Mouse (Mus musculus) C2C12 (cell line): ENCODE results near the gene Slco2a1. TPM values are rescaled to one million over a fixed set of nuclear protein-coding genes. Genes with fewer than 3 reads are reported as not detected.

Source experiments
- H3K27me3 ChIP-seq: one replicate; pipeline ENCODE4 v1.6.1; 2011; ENCODE audit not compliant: control insufficient read depth, insufficient read depth, insufficient read length
- H3K36me3 ChIP-seq: one replicate; pipeline ENCODE4 v1.6.1; 2011; ENCODE audit not compliant: control insufficient read depth, insufficient read depth
- H3K4me3 ChIP-seq: one replicate; pipeline ENCODE4 v1.5.1; 2011; ENCODE audit warnings: mild to moderate bottlenecking, control low read depth; ENCODE audit not compliant: poor library complexity, insufficient read depth, severe bottlenecking
- H3K79me2 ChIP-seq: one replicate; pipeline ENCODE4 v1.6.1; 2011; ENCODE audit not compliant: control insufficient read depth, insufficient read depth
- H3K79me3 ChIP-seq: one replicate; pipeline ENCODE4 v1.6.1; 2011; ENCODE audit warnings: low read depth, control low read depth
- H3ac ChIP-seq: one replicate; pipeline ENCODE3; 2011; ENCODE audit warnings: low read depth; ENCODE audit not compliant: control insufficient read depth, insufficient read length
- CEBPB ChIP-seq: IDR thresholded peaks from one replicate; pipeline ENCODE4 v1.6.1; 2011; ENCODE audit warnings: low read depth, mild to moderate bottlenecking, control low read depth, moderate library complexity
- CTCF ChIP-seq: IDR thresholded peaks from one replicate; pipeline ENCODE4 v1.5.1; 2011; ENCODE audit not compliant: control insufficient read depth, insufficient read depth, insufficient read length
- FOSL1 ChIP-seq: IDR thresholded peaks from one replicate; pipeline ENCODE4 v1.8.0; 2011; ENCODE audit warnings: mild to moderate bottlenecking, low read length; ENCODE audit not compliant: poor library complexity, insufficient read depth, severe bottlenecking
- MAX ChIP-seq: IDR thresholded peaks from one replicate; pipeline ENCODE4 v1.6.1; 2011; ENCODE audit warnings: mild to moderate bottlenecking, control low read depth
- MYOD1 ChIP-seq: IDR thresholded peaks from one replicate; pipeline ENCODE4 v1.6.1; 2011; ENCODE audit warnings: low read depth; ENCODE audit not compliant: control insufficient read depth, insufficient read length
- MYOG ChIP-seq: IDR thresholded peaks from one replicate; pipeline ENCODE4 v1.6.1; 2011; ENCODE audit not compliant: control insufficient read depth, insufficient read length; ENCODE audit errors: extremely low read depth
- USF1 ChIP-seq: IDR thresholded peaks from one replicate; pipeline ENCODE4 v1.6.1; 2011; ENCODE audit warnings: low read depth, mild to moderate bottlenecking, control low read depth, moderate library complexity
- polyA plus RNA-seq: library from polyadenylated mRNA; unstranded; fragments of >200 nt; fragmentation: generic; extraction: Trizol; gene quantifications from one replicate; pipeline ENCODE4 v1.2.1, GENCODE M21; 2012; ENCODE audit warnings: missing spikeins

Slco2a1 gene
- polyA plus RNA-seq, 1 experiment, result 0.20 TPM

DNA sequence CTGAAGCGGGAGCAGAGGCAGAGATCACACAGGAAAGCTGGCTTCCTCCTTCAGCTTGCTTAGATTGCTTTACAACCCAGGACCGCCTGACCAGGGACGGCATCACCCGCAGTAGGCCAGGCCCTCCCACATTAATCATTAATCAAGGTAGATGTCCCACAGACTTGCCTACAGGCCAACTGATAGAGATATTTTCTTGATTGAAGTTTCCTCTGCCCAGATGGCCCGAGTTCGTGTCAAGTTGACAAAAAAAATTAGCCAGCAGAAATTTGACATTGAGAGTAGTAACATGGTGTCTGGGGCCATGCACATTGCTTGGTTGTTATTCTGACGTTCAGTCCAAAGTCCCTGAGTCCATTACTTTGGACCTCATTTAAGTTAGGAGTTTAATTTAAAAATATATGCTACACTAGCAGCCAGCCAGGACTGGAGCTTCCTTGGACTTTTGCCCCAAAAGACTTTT is 60.6 kb downstream of the Slco2a1 start:
- no peak overlapping the region for H3K4me3 ChIP-seq
- no peaks in the 10 kb centered on the region for H3K79me2 ChIP-seq
- no peaks in the 10 kb centered on the region for H3K36me3 ChIP-seq
- H3K27me3 ChIP-seq, result no peaks in the 10 kb centered on the region
- no peaks in the 10 kb centered on the region for H3K79me3 ChIP-seq
- no peak for TF ChIP-seq MYOD1
- TF ChIP-seq CTCF, result no peak
- TF ChIP-seq FOSL1, result no peak
- no peak for TF ChIP-seq USF1
- TF ChIP-seq MYOG, result no peak
- TF ChIP-seq MAX, result no peak
- no peak for TF ChIP-seq CEBPB
- no peak overlapping the region for H3ac ChIP-seq

DNA sequence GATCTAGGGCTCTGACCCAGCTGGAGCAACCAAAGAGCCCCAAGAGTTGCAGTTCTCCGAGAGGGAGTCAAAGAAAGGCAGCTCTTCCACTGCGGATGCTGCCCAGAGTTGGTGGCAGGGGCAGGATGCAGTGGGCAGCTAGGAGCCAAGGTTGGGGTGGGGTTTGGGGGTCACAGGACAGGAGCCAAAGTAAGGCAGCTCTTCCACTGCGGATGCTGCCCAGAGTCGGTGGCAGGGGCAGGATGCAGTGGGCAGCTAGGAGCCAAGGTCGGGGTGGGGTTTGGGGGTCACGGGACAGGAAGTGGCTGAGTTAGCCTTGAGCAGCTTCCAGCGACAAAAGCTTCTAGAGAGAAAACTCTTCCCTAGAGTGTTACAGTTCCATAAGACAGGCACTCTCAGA is 65.3 kb downstream of the Slco2a1 start:
- H3K36me3 ChIP-seq, result no peaks in the 10 kb centered on the region
- H3K27me3 ChIP-seq, result no peaks in the 10 kb centered on the region
- H3ac ChIP-seq, result no peak overlapping the region
- no peak overlapping the region for H3K4me3 ChIP-seq
- no peaks in the 10 kb centered on the region for H3K79me2 ChIP-seq
- no peaks in the 10 kb centered on the region for H3K79me3 ChIP-seq
- TF ChIP-seq MYOG (no peak), MYOD1 (no peak), CTCF (no peak), USF1 (no peak), FOSL1 (no peak), MAX (no peak), CEBPB (no peak)

DNA sequence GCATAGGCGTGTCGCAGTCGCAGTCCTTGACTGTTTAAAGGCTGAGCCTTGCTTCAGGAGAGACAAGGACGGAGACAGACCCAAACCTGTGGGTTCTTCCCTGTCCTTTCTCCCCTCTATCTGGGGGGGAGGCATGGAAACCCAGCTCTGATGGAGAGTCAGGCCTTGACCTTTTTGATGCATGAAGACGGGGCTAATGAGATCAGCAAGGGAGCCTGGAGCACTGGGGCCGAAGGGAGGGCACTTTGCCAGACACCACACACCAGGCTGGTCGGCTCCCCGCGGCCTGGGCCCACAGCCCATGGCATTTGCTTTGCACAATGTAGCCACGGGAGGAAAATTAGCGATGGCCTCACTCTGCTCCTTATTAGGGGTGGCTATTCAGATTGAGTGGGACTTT is 66.5 kb downstream of the Slco2a1 start:
- H3K27me3 ChIP-seq, result no peaks in the 10 kb centered on the region
- H3K36me3 ChIP-seq, result no peaks in the 10 kb centered on the region
- TF ChIP-seq CEBPB (no peak), FOSL1 (no peak), MYOD1 (no peak), MYOG (no peak), USF1 (no peak), CTCF (no peak), MAX (no peak)
- no peaks in the 10 kb centered on the region for H3K79me3 ChIP-seq
- H3K79me2 ChIP-seq, result no peaks in the 10 kb centered on the region
- no peak overlapping the region for H3K4me3 ChIP-seq
- no peak overlapping the region for H3ac ChIP-seq

DNA sequence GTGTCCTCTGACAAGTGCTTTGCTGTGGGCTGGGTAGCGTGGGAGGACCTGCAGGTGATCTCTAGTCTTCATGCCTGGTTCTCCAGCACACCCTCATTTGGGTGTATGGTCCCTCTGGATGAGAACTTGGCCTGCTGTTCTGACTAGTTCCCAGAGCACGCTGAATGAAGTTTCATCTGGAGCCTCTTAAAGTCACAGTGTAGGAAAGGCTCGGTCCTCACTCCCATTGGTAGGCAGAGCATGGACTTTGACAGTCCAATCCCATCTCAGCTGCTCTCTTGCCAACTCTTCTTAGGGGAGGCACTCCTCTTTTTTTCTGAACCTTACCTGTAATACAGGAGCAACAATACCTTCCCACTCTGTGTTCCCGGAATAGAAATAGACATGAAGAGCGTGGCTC is 67.7 kb downstream of the Slco2a1 start:
- H3K79me2 ChIP-seq, result no peaks in the 10 kb centered on the region
- no peak overlapping the region for H3ac ChIP-seq
- no peaks in the 10 kb centered on the region for H3K36me3 ChIP-seq
- H3K79me3 ChIP-seq, result no peaks in the 10 kb centered on the region
- TF ChIP-seq CEBPB (no peak), USF1 (no peak), MYOG (no peak)
- no peak overlapping the region for H3K4me3 ChIP-seq
- H3K27me3 ChIP-seq, result no peaks in the 10 kb centered on the region

DNA sequence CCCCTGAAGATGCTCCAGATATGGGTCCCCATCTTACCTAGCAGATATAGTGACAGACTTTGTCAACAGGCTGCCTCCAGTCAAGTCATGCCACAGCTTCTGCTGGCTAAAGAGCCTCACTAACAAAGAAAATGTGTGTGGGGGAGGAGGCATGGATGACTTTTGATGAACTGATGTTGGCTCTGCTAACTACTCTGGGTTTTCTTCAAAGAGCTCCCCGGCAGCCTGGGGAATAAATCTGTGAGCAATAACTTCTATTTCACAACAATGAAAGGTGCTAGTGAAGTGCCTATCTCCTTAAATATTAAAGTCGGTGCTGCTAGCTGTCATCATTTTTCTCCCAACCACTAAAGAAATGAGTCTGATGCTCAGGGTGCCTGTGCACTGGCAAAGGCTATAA is 72.0 kb downstream of the Slco2a1 start:
- no peaks in the 10 kb centered on the region for H3K79me2 ChIP-seq
- no peaks in the 10 kb centered on the region for H3K36me3 ChIP-seq
- H3K79me3 ChIP-seq, result no peaks in the 10 kb centered on the region
- no peak for TF ChIP-seq FOSL1
- H3ac ChIP-seq, result no peak overlapping the region
- no peak overlapping the region for H3K4me3 ChIP-seq
- H3K27me3 ChIP-seq, result no peaks in the 10 kb centered on the region

DNA sequence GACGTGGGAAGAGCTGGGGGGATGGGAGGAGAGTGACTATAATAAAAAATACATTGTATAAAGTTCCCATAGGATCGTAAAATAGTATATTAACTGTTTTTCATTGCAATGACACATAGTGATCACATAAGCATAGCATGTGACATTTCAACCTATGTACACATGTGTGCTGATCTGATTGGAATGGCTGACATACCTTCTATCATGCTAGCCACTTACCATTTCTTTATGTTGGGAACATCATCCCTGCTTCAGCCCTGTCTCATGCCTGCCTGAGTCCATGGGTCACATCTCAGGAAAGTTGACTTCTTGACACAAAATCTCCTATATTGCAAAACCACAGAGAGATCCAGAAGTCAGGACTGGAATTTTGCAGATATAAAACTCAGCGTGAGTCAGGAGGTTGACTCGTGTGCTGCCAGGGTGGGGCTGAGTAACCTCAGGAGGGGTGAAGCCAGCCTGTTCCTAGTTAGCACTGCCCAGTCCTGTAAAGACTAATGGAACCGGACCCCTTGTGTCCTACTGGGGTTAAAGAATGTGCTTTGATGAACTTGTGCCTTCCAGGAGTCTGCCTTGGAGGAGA is 73.0 kb downstream of the Slco2a1 start:
- no peaks in the 10 kb centered on the region for H3K36me3 ChIP-seq
- H3K79me2 ChIP-seq, result no peaks in the 10 kb centered on the region
- no peak overlapping the region for H3K4me3 ChIP-seq
- TF ChIP-seq CEBPB (peak; percentile 78), MAX (peak; percentile 48), MYOG (no peak), MYOD1 (no peak), USF1 (no peak)
- H3K27me3 ChIP-seq, result no peaks in the 10 kb centered on the region
- no peak overlapping the region for H3ac ChIP-seq
- H3K79me3 ChIP-seq, result no peaks in the 10 kb centered on the region
